Mouse (Mus musculus) left cerebral cortex, adult 2 months (tissue): ENCODE data around the gene Sema4f. TPM values are rescaled to one million over a fixed set of nuclear protein-coding genes. Genes with fewer than 3 reads are reported as not detected.

Source experiments
- DNase-seq, 2 experiments: peaks; one replicate each; pipeline ENCODE4 v3.0.0; 2021 to 2022; ENCODE audit warnings: low spot score in 2 of 2, mixed read lengths in 1 of 2; ENCODE audit errors: extremely low spot score in 1 of 2
- H3K27ac ChIP-seq: fragments of 200-600 bp; 2 replicates; pipeline ENCODE4 v1.8.1; 2022
- H3K4me3 ChIP-seq: fragments of 200-600 bp; 2 replicates; pipeline ENCODE4 v1.8.1; 2022
- CTCF ChIP-seq: fragments of 200-600 bp; IDR thresholded peaks from 2 replicates; pipeline ENCODE4 v1.8.1; 2022; ENCODE audit warnings: antibody characterized with exemption, mild to moderate bottlenecking, moderate library complexity
- intact Hi-C: fragments of 180-260 bp; cut with DNase I; formaldehyde crosslinking; loops from one replicate; pipeline ENCODE4 v1.15.1; 2025
- long read RNA-seq, 2 experiments: library from polyadenylated mRNA; stranded (forward); transcript quantifications; one replicate each; pipeline ENCODE4 v2.0.0; 2021; ENCODE audit warnings: borderline mapping rate in 2 of 2
- total RNA-seq, 2 experiments: library from RNA; stranded (reverse); gene quantifications; 2 replicates each; pipeline ENCODE4 v1.2.3; 2021

The Sema4f gene
- 10 to 100 TPM; 39.4 to 40.7 TPM for total RNA-seq
- long read RNA-seq, experiment 1, full-length matches to known transcripts: 74 of 100 reads
- long read RNA-seq, experiment 1, partial matches to known transcripts: 5 of 100 reads
- long read RNA-seq, experiment 1, other reads (novel, unspliced or antisense): 21 of 100 reads
- long read RNA-seq, experiment 2, full-length matches to known transcripts: 47 of 62 reads
- long read RNA-seq, experiment 2, partial matches to known transcripts: 5 of 62 reads
- long read RNA-seq, experiment 2, other reads (novel, unspliced or antisense): 10 of 62 reads

- H3K27ac ChIP-seq: peak within 1 kb of the TSS; percentile 79
- peak within 1 kb of the TSS; percentile 63 for H3K4me3 ChIP-seq
- TF ChIP-seq CTCF: no peak; the same call in 1 of the 2 replicates
- peak; percentile 70 to 76 for DNase-seq
- intact Hi-C loops: no loop called here
Observed at GRCm38 (mm10) chr6:82939167-82939912, at the start of gene Sema4f. Sema4f (minus strand) TSS chr6:82939769.

GRCm38 (mm10) chr6:82987411-82987971, 47.9 kb upstream of the Sema4f start:
- intact Hi-C loops: no loop called here
- Histone ChIP-seq H3K27ac (no peak overlapping the region), H3K4me3 (no peak overlapping the region)
- TF ChIP-seq CTCF: no peak
- DNase-seq: no peak

GRCm38 (mm10) chr6:82971031-82971430, 31.5 kb upstream of the Sema4f start:
- Histone ChIP-seq H3K27ac (no peak overlapping the region), H3K4me3 (no peak overlapping the region)
- intact Hi-C loops: loop anchor here (1.0 to 2.0 kb wide), 4 partner anchors 55 to 257 kb away; no protein-coding TSS in a partner anchor
- peak; percentile 56 to 59 for DNase-seq
- TF ChIP-seq CTCF: peak; percentile 82

GRCm38 (mm10) chr6:82969249-82970084, 29.9 kb upstream of the Sema4f start:
- DNase-seq: no peak
- no peak overlapping the region for H3K4me3 ChIP-seq
- H3K27ac ChIP-seq: no peak overlapping the region
- intact Hi-C loops: loop anchor here (2.0 to 10.0 kb wide), 3 partner anchors 61 to 985 kb away; no protein-coding TSS in a partner anchor
- no peak for TF ChIP-seq CTCF

GRCm38 (mm10) chr6:82961664-82962063, 22.1 kb upstream of the Sema4f start:
- Histone ChIP-seq H3K4me3 (no peak overlapping the region), H3K27ac (peak overlapping the region; percentile 48)
- no peak for DNase-seq
- intact Hi-C loops: loop anchor here (10.0 kb wide), 1 partner anchor 977 kb away; no protein-coding TSS in a partner anchor
- TF ChIP-seq CTCF: no peak

- intact Hi-C loops: no loop called here
- H3K27ac ChIP-seq: no peak overlapping the region
- DNase-seq: no peak
- TF ChIP-seq CTCF: no peak
- no peak overlapping the region for H3K4me3 ChIP-seq
Observed at GRCm38 (mm10) chr6:82956553-82957251, 17.1 kb upstream of the Sema4f start.

GRCm38 (mm10) chr6:82946651-82947050, 7.1 kb upstream of the Sema4f start, which contains the start of gene M1ap:
M1ap (plus strand) TSS chr6:82946902.
- no peak for TF ChIP-seq CTCF
- intact Hi-C loops: no loop called here
- Histone ChIP-seq H3K4me3 (no peak within 1 kb of the TSS), H3K27ac (no peak within 1 kb of the TSS)
- DNase-seq: no peak

GRCm38 (mm10) chr6:82945750-82946149, 6.2 kb upstream of the Sema4f start:
- Histone ChIP-seq H3K27ac (no peak overlapping the region), H3K4me3 (no peak overlapping the region)
- intact Hi-C loops: no loop called here
- DNase-seq: no peak
- peak; percentile 37 for TF ChIP-seq CTCF

- Histone ChIP-seq H3K4me3 (no peak overlapping the region), H3K27ac (no peak overlapping the region)
- TF ChIP-seq CTCF: no peak
- DNase-seq: no peak
- intact Hi-C loops: no loop called here
Observed at GRCm38 (mm10) chr6:82940765-82941164, 1.2 kb upstream of the Sema4f start.

GRCm38 (mm10) chr6:82934616-82935230, 4.8 kb downstream of the Sema4f start:
- Histone ChIP-seq H3K27ac (no peak overlapping the region), H3K4me3 (no peak overlapping the region)
- intact Hi-C loops: no loop called here
- no peak for DNase-seq
- no peak for TF ChIP-seq CTCF
